Mouse (Mus musculus): ENCODE data around the gene Dync1li1. TPM values are rescaled to one million over a fixed set of nuclear protein-coding genes. Genes with fewer than 3 reads are reported as not detected.

Gene Dync1li1
- total RNA-seq, 2 experiments from 2014 or later, result 33.7 to 36.5 TPM

DNA sequence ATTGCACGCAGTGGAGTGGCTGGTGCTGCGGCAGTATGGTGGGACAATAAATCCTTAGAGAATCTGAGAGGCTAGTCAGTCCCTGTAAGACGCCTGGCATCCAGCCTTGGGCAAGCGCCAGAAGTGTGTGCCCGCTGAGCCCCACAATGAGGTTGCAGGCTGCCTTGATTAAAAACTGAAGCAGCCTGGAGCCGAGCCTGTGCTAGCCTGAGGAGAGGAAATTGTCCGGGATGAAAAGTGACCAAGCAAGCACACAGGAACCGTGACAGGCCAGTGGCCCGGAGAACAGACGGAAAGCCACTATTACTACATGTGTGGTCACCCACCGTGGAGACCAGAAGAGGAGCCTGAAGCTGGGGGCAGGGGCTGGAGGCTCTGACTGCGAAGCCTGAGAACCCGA, 78.4 kb downstream of the Dync1li1 start:
- Histone ChIP-seq H3K27ac (no peak overlapping the region), H3K4me3 (no peak overlapping the region)
- no peak for TF ChIP-seq CTCF (IDR thresholded peaks at IDR 0.05)
- intact Hi-C loops (cut with DNase I), result no loop called here
- no peak for DNase-seq

- H3K27ac ChIP-seq, result no peak overlapping the region
- H3K4me3 ChIP-seq, result no peak overlapping the region
- TF ChIP-seq CTCF (IDR thresholded peaks at IDR 0.05), result no peak
- DNase-seq, result no peak
- intact Hi-C loops (cut with DNase I), result no loop called here
These were observed 78.9 kb downstream of the Dync1li1 start for GRCm38 (mm10) chr9:114767507-114767906.

GRCm38 (mm10) chr9:114768066-114768465, 79.5 kb downstream of the Dync1li1 start:
- no peak for TF ChIP-seq CTCF (IDR thresholded peaks at IDR 0.05)
- no peak for DNase-seq
- Histone ChIP-seq H3K4me3 (no peak overlapping the region), H3K27ac (no peak overlapping the region)
- intact Hi-C loops (cut with DNase I), result no loop called here

GRCm38 (mm10) chr9:114770224-114770623, 81.6 kb downstream of the Dync1li1 start:
- no peak for DNase-seq
- TF ChIP-seq CTCF (IDR thresholded peaks at IDR 0.05), result no peak
- Histone ChIP-seq H3K27ac (no peak overlapping the region), H3K4me3 (no peak overlapping the region)
- intact Hi-C loops (cut with DNase I), result no loop called here

- DNase-seq, result no peak
- intact Hi-C loops (cut with DNase I), result no loop called here
- no peak for TF ChIP-seq CTCF (IDR thresholded peaks at IDR 0.05)
- Histone ChIP-seq H3K27ac (no peak overlapping the region), H3K4me3 (no peak overlapping the region)
These were observed 83.0 kb downstream of the Dync1li1 start for GRCm38 (mm10) chr9:114771565-114771964.

Other genes with a start within 250 kb of the Dync1li1 start
- not detected for gene Ccr4, start 183.9 kb upstream of the Dync1li1 start, total RNA-seq (2021)
- gene C130032M10Rik, start 173.1 kb upstream of the Dync1li1 start, total RNA-seq (2021), result not detected
- not detected for gene Trim71, start 124.4 kb upstream of the Dync1li1 start, total RNA-seq (2021)
- gene Cnot10, start 48.6 kb upstream of the Dync1li1 start, total RNA-seq (2021), result 10 to 100 TPM; 17.1 TPM
- gene Cmtm6, start 42.3 kb downstream of the Dync1li1 start, total RNA-seq (2021), result 1 to 10 TPM; 7.3 to 7.9 TPM
- gene Cmtm7, start 93.1 kb downstream of the Dync1li1 start, total RNA-seq (2021), result 1 to 10 TPM; 3.9 to 5.5 TPM
- 1 to 10 TPM; 2.0 to 2.1 TPM for gene Cmtm8, start 155.4 kb downstream of the Dync1li1 start, total RNA-seq (2021)
- 10 to 100 TPM; 16.4 to 22.3 TPM for gene Gpd1l, start 245.2 kb downstream of the Dync1li1 start, total RNA-seq (2021)